Mouse (Mus musculus) neural tube, embryonic 15.5 days (tissue): ENCODE measurements around the gene Pi4ka. TPM values are rescaled to one million over a fixed set of nuclear protein-coding genes. Genes with fewer than 3 reads are reported as not detected.

Experiments
- ATAC-seq: fragments of 200-750 bp; cut with Nextera tagmentation; 2 replicates; pipeline ENCODE4 v1.8.0; 2017; ENCODE audit warnings: mild to moderate bottlenecking, moderate TSS enrichment, moderate library complexity; ENCODE audit not compliant: low FRiP score
- H3K27ac ChIP-seq: fragments of 300-500 bp; sonication (generic); replicated peaks from 2 replicates; pipeline ENCODE4 v1.5.1; 2015; ENCODE audit warnings: mild to moderate bottlenecking, inconsistent platforms
- H3K27me3 ChIP-seq: fragments of 300-500 bp; sonication (generic); replicated peaks from 2 replicates; pipeline ENCODE4 v1.6.1; 2015; ENCODE audit warnings: inconsistent platforms
- H3K36me3 ChIP-seq: fragments of 300-500 bp; sonication (generic); 2 replicates; pipeline ENCODE4 v1.6.1; 2015; ENCODE audit warnings: inconsistent platforms
- H3K4me1 ChIP-seq: fragments of 300-500 bp; sonication (generic); 2 replicates; pipeline ENCODE4 v1.6.1; 2015; ENCODE audit warnings: inconsistent platforms
- H3K4me2 ChIP-seq: fragments of 300-500 bp; sonication (generic); 2 replicates; pipeline ENCODE4 v1.6.1; 2015; ENCODE audit warnings: inconsistent platforms, mild to moderate bottlenecking, moderate library complexity
- H3K4me3 ChIP-seq: fragments of 300-500 bp; sonication (generic); replicated peaks from 2 replicates; pipeline ENCODE4 v1.5.1; 2015; ENCODE audit warnings: mild to moderate bottlenecking, inconsistent platforms
- H3K9ac ChIP-seq: fragments of 300-500 bp; sonication (generic); replicated peaks from 2 replicates; pipeline ENCODE4 v1.6.1; 2015; ENCODE audit warnings: mild to moderate bottlenecking, inconsistent platforms
- H3K9me3 ChIP-seq: fragments of 300-500 bp; sonication (generic); replicated peaks from 2 replicates; pipeline ENCODE4 v1.6.1; 2016; ENCODE audit warnings: inconsistent platforms
- WGBS: fragments of 180-500 bp; shearing (Covaris S2); methylation state at CpG from one replicate; pipeline ENCODE4 v1.1.7; 2015; ENCODE audit warnings: mixed read lengths; 5-methylcytosine and 5-hydroxymethylcytosine counted together
- polyA plus RNA-seq: library from polyadenylated mRNA; unstranded; fragments of >200 nt; fragmentation: Nextera tagmentation; extraction: Ambion mirVana; gene quantifications from 2 replicates; pipeline ENCODE4 v1.2.1, GENCODE M21; 2015

Pi4ka gene
- polyA plus RNA-seq, 1 experiment from 2014 or later, result 59.7 TPM

- no peak overlapping the region for H3K4me3 ChIP-seq
- 5% methylated on average over 2 of the region's 2 CpGs for WGBS
- no peak overlapping the region for H3K4me2 ChIP-seq
- H3K4me1 ChIP-seq, result no peaks in the 10 kb centered on the region
- no peak for ATAC-seq
- no peak overlapping the region for H3K27ac ChIP-seq
- H3K9me3 ChIP-seq, result no peaks in the 10 kb centered on the region
- peaks cover 78% of the 10 kb centered on the region for H3K36me3 ChIP-seq
- H3K9ac ChIP-seq, result no peak overlapping the region
- no peaks in the 10 kb centered on the region for H3K27me3 ChIP-seq
These were observed 113.4 kb downstream of the Pi4ka start for GRCm38 (mm10) chr16:17292751-17293150.

GRCm38 (mm10) chr16:17291016-17291415 lies 115.1 kb downstream of the Pi4ka start:
- Histone ChIP-seq H3K9me3 (no peaks in the 10 kb centered on the region), H3K36me3 (peaks cover 77% of the 10 kb centered on the region), H3K4me2 (no peak overlapping the region), H3K27ac (no peak overlapping the region), H3K27me3 (no peaks in the 10 kb centered on the region), H3K4me3 (no peak overlapping the region), H3K9ac (no peak overlapping the region), H3K4me1 (no peaks in the 10 kb centered on the region)
- ATAC-seq, result no peak
- 92% methylated on average over 2 of the region's 2 CpGs for WGBS

GRCm38 (mm10) chr16:17287103-17287502 lies 119.0 kb downstream of the Pi4ka start:
- no peaks in the 10 kb centered on the region for H3K27me3 ChIP-seq
- H3K9me3 ChIP-seq, result no peaks in the 10 kb centered on the region
- peaks cover 86% of the 10 kb centered on the region for H3K36me3 ChIP-seq
- 99% methylated on average over 2 of the region's 2 CpGs for WGBS
- H3K4me2 ChIP-seq, result no peak overlapping the region
- no peaks in the 10 kb centered on the region for H3K4me1 ChIP-seq
- ATAC-seq, result no peak
- no peak overlapping the region for H3K27ac ChIP-seq
- H3K9ac ChIP-seq, result no peak overlapping the region
- H3K4me3 ChIP-seq, result no peak overlapping the region

GRCm38 (mm10) chr16:17283151-17283550 lies 123.0 kb downstream of the Pi4ka start:
- Histone ChIP-seq H3K9ac (no peak overlapping the region), H3K27ac (no peak overlapping the region), H3K4me2 (no peak overlapping the region), H3K9me3 (no peaks in the 10 kb centered on the region), H3K27me3 (peaks cover 19% of the 10 kb centered on the region), H3K36me3 (peaks cover 93% of the 10 kb centered on the region), H3K4me1 (peaks cover 8% of the 10 kb centered on the region), H3K4me3 (no peak overlapping the region)
- 88% methylated on average over 6 of the region's 6 CpGs for WGBS
- no peak for ATAC-seq

- Histone ChIP-seq H3K4me3 (no peak overlapping the region), H3K9me3 (no peaks in the 10 kb centered on the region), H3K9ac (no peak overlapping the region), H3K36me3 (peaks cover 69% of the 10 kb centered on the region), H3K4me1 (peaks cover 27% of the 10 kb centered on the region), H3K4me2 (no peak overlapping the region), H3K27ac (no peak overlapping the region), H3K27me3 (peaks cover 25% of the 10 kb centered on the region)
- WGBS, result 93% methylated on average over 11 of the region's 11 CpGs
- no peak for ATAC-seq
These were observed 125.6 kb downstream of the Pi4ka start for GRCm38 (mm10) chr16:17280471-17280870.

GRCm38 (mm10) chr16:17277342-17278211 lies 128.5 kb downstream of the Pi4ka start:
- Histone ChIP-seq H3K4me3 (peak overlapping the region; percentile 59), H3K4me2 (peak overlapping the region; percentile 92), H3K9ac (peak overlapping the region; percentile 70), H3K4me1 (peaks cover 27% of the 10 kb centered on the region), H3K36me3 (peaks cover 40% of the 10 kb centered on the region), H3K27ac (peak overlapping the region; percentile 48), H3K9me3 (no peaks in the 10 kb centered on the region), H3K27me3 (peaks cover 25% of the 10 kb centered on the region)
- ATAC-seq, result peak; percentile 25
- WGBS, result 4% methylated on average over 61 of the region's 61 CpGs

- no peaks in the 10 kb centered on the region for H3K9me3 ChIP-seq
- H3K4me2 ChIP-seq, result peak overlapping the region; percentile 92
- under 1% methylated on average over 58 of the region's 62 CpGs for WGBS
- ATAC-seq, result peak; percentile 89
- peak overlapping the region; percentile 92 for H3K27ac ChIP-seq
- H3K4me1 ChIP-seq, result peaks cover 27% of the 10 kb centered on the region
- peak overlapping the region; percentile 59 for H3K4me3 ChIP-seq
- peaks cover 28% of the 10 kb centered on the region for H3K36me3 ChIP-seq
- peak overlapping the region; percentile 70 for H3K9ac ChIP-seq
- peaks cover 25% of the 10 kb centered on the region for H3K27me3 ChIP-seq
These were observed 129.7 kb downstream of the Pi4ka start for GRCm38 (mm10) chr16:17276164-17277151.

GRCm38 (mm10) chr16:17275721-17276120 lies 130.4 kb downstream of the Pi4ka start, which contains the start of gene Tmem191c:
TSS of gene Tmem191c (plus strand) at chr16:17276077.
- H3K4me3 ChIP-seq, result peak within 1 kb of the TSS; percentile 59
- 65% methylated on average over 7 of the region's 7 CpGs for WGBS
- peaks cover 25% of the 10 kb centered on the region for H3K27me3 ChIP-seq
- H3K27ac ChIP-seq, result peak within 1 kb of the TSS; percentile 92
- no peak for ATAC-seq
- H3K4me1 ChIP-seq, result peaks cover 27% of the 10 kb centered on the region
- peaks cover 21% of the 10 kb centered on the region for H3K36me3 ChIP-seq
- H3K4me2 ChIP-seq, result peak within 1 kb of the TSS; percentile 92
- H3K9ac ChIP-seq, result peak within 1 kb of the TSS; percentile 70
- H3K9me3 ChIP-seq, result no peaks in the 10 kb centered on the region

- Histone ChIP-seq H3K27ac (no peak overlapping the region), H3K27me3 (no peaks in the 10 kb centered on the region), H3K4me3 (no peak overlapping the region), H3K4me2 (no peak overlapping the region), H3K9me3 (no peaks in the 10 kb centered on the region), H3K4me1 (peaks cover 6% of the 10 kb centered on the region), H3K9ac (no peak overlapping the region), H3K36me3 (no peaks in the 10 kb centered on the region)
- WGBS, result 80% methylated on average over 6 of the region's 6 CpGs
- no peak for ATAC-seq
These were observed 134.3 kb downstream of the Pi4ka start for GRCm38 (mm10) chr16:17271856-17272255.

- no peaks in the 10 kb centered on the region for H3K27me3 ChIP-seq
- no peak overlapping the region for H3K4me2 ChIP-seq
- ATAC-seq, result no peak
- H3K36me3 ChIP-seq, result no peaks in the 10 kb centered on the region
- H3K27ac ChIP-seq, result no peak overlapping the region
- no peak overlapping the region for H3K9ac ChIP-seq
- H3K4me3 ChIP-seq, result no peak overlapping the region
- H3K4me1 ChIP-seq, result no peaks in the 10 kb centered on the region
- 78% methylated on average over 4 of the region's 4 CpGs for WGBS
- H3K9me3 ChIP-seq, result no peaks in the 10 kb centered on the region
These were observed 135.0 kb downstream of the Pi4ka start for GRCm38 (mm10) chr16:17271124-17271523.

GRCm38 (mm10) chr16:17269872-17270271 lies 136.2 kb downstream of the Pi4ka start:
- no peaks in the 10 kb centered on the region for H3K27me3 ChIP-seq
- H3K4me2 ChIP-seq, result no peak overlapping the region
- H3K36me3 ChIP-seq, result no peaks in the 10 kb centered on the region
- H3K9me3 ChIP-seq, result no peaks in the 10 kb centered on the region
- no peak overlapping the region for H3K27ac ChIP-seq
- WGBS, result 91% methylated on average over 5 of the region's 5 CpGs
- no peak overlapping the region for H3K4me3 ChIP-seq
- no peak for ATAC-seq
- H3K4me1 ChIP-seq, result no peaks in the 10 kb centered on the region
- no peak overlapping the region for H3K9ac ChIP-seq
